Mouse (Mus musculus) midbrain, embryonic 15.5 days (tissue): ENCODE measurements at regions not wholly inside any gene's neighbourhood (a gene's known extent, or its start where the extent isn't known, plus 50 kb on each side); places are given as distances from the start of the nearest gene placed in this dataset.

Experiments
- ATAC-seq: fragments of 200-750 bp; cut with Nextera tagmentation; replicated peaks from 2 replicates; pipeline ENCODE4 v1.8.0; 2017; ENCODE audit warnings: moderate TSS enrichment
- H3K27ac ChIP-seq: fragments of 300-500 bp; sonication (generic); 2 replicates; pipeline ENCODE4 v1.5.1; 2015; ENCODE audit warnings: mild to moderate bottlenecking, inconsistent platforms
- H3K27me3 ChIP-seq: fragments of 300-500 bp; sonication (generic); replicated peaks from 2 replicates; pipeline ENCODE4 v1.6.1; 2015; ENCODE audit warnings: inconsistent platforms
- H3K36me3 ChIP-seq: fragments of 300-500 bp; sonication (generic); replicated peaks from 2 replicates; pipeline ENCODE4 v1.6.1; 2015; ENCODE audit warnings: inconsistent platforms
- H3K4me1 ChIP-seq: fragments of 300-500 bp; sonication (generic); 2 replicates; pipeline ENCODE4 v1.6.1; 2015; ENCODE audit warnings: inconsistent platforms
- H3K4me2 ChIP-seq: fragments of 300-500 bp; sonication (generic); 2 replicates; pipeline ENCODE4 v1.6.1; 2015; ENCODE audit warnings: inconsistent platforms, mild to moderate bottlenecking, moderate library complexity
- H3K4me3 ChIP-seq: fragments of 300-500 bp; sonication (generic); 2 replicates; pipeline ENCODE4 v1.5.1; 2015; ENCODE audit warnings: mild to moderate bottlenecking, inconsistent platforms
- H3K9ac ChIP-seq: fragments of 300-500 bp; sonication (generic); 2 replicates; pipeline ENCODE4 v1.6.1; 2015; ENCODE audit warnings: mild to moderate bottlenecking, inconsistent platforms
- H3K9me3 ChIP-seq: fragments of 300-500 bp; sonication (generic); 2 replicates; pipeline ENCODE4 v1.6.1; 2016; ENCODE audit warnings: inconsistent platforms
- WGBS: fragments of 180-500 bp; shearing (Covaris S2); methylation state at CpG from one replicate; pipeline ENCODE4 v1.1.7; 2015; ENCODE audit warnings: mixed read lengths; 5-methylcytosine and 5-hydroxymethylcytosine counted together

DNA sequence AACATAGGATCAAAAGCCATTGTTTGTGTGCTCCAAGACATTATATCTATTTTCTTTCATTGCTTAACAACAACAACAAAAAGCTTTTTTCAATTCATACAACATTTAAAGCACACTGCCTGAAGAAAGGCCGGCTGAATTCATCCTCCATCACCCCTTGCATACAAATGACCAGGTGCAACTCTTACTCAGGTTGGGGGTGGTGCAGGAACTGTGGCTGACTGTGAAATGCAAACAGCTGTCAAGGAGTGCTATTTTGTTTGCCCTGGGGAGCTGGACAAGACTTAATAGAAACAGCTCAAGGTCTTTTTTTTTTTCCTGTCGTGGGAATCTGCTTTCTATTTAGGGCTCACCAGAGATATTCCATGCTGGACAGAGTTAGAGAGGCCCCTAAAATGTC is 406.6 kb upstream of the Cldn34d start:
- H3K4me2 ChIP-seq, result no peak overlapping the region
- no peaks in the 10 kb centered on the region for H3K9me3 ChIP-seq
- H3K27ac ChIP-seq, result no peak overlapping the region
- H3K36me3 ChIP-seq, result no peaks in the 10 kb centered on the region
- no peaks in the 10 kb centered on the region for H3K4me1 ChIP-seq
- peak; percentile 63; the same call in 1 of the 2 replicates for ATAC-seq
- no peak overlapping the region for H3K9ac ChIP-seq
- no peaks in the 10 kb centered on the region for H3K27me3 ChIP-seq
- WGBS, result 12% methylated on average over 2 of the region's 2 CpGs
- H3K4me3 ChIP-seq, result no peak overlapping the region

DNA sequence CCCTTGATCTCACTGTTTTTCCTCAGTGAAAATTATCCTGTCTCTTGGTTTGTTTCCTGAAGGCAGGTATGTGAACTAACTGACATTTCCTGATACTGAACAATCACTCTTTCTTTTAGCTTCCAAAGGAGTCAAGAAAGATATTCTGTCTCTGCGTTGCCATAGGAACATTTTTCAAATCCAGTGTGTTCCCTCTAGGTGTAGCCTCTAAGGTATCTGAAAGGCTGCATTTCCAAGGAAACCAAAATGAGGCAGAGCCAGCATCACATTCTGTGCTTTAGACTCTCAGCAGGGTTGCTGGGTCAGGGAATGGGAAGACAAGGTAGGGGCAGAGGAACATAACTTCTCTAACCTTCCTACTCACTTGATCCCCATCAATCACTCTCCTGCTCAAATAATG is 411.2 kb upstream of the Cldn34d start:
- H3K9ac ChIP-seq, result no peak overlapping the region
- no peak overlapping the region for H3K4me3 ChIP-seq
- no peaks in the 10 kb centered on the region for H3K4me1 ChIP-seq
- H3K4me2 ChIP-seq, result no peak overlapping the region
- H3K9me3 ChIP-seq, result no peaks in the 10 kb centered on the region
- ATAC-seq, result 0 out of 2 replicates have a peak, but pooled peaks have one; percentile 52
- 78% methylated on average over 1 of the region's 1 CpGs for WGBS
- H3K27me3 ChIP-seq, result no peaks in the 10 kb centered on the region
- no peaks in the 10 kb centered on the region for H3K36me3 ChIP-seq
- no peak overlapping the region for H3K27ac ChIP-seq

DNA sequence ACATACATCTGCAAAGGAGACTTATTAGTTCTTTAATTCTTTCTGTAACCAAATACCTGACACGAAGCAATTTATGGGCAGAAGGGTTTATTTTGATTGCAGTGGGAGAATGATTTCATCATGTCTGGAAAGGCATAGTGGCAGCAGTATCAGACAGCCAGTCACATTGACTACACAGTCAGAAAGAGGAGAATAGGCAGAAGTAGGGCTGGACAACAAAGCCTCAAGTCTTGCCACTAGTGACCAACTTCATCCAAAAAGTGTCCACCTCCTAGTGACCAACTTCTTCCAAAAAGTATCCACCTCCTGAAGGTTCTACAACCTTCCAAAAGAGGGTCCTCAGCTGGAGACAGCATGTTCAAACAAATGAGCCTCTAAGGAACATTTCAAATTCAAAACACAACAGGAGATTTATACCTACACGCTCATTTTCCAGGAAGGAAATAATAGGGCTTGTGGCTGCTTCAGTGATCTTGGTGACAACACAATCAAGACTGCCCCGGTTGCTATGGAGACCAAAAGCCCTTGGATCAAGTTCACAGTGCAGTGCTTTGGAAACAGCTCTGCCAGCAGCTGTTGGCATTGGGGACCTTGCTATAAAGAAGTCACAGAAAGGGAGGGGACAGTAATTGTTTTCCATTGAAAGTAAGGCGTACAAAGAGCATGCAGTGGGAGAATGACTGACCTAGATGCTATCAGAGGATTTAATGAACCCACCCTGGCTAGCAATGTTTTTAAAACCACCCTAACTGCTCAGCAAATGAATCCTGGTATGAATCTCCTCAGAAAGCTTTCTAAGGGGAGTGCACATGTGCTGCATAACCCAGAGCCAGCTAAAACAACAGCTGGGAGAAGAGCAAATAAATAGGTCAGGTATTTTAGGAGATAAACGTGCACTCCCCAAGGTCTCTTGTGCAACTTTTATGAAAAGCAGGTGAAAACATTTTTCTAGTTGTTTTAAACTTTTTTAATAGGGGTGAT is 448.0 kb upstream of the Cldn34d start:
- no peak overlapping the region for H3K4me3 ChIP-seq
- H3K9me3 ChIP-seq, result no peaks in the 10 kb centered on the region
- no peaks in the 10 kb centered on the region for H3K27me3 ChIP-seq
- ATAC-seq, result peak; percentile 96
- no peak overlapping the region for H3K9ac ChIP-seq
- H3K4me2 ChIP-seq, result no peak overlapping the region
- peaks cover 4% of the 10 kb centered on the region; the same call in 1 of the 2 replicates for H3K4me1 ChIP-seq
- H3K27ac ChIP-seq, result peak overlapping the region; percentile 56
- WGBS, result 35% methylated on average over 5 of the region's 5 CpGs
- H3K36me3 ChIP-seq, result no peaks in the 10 kb centered on the region

DNA sequence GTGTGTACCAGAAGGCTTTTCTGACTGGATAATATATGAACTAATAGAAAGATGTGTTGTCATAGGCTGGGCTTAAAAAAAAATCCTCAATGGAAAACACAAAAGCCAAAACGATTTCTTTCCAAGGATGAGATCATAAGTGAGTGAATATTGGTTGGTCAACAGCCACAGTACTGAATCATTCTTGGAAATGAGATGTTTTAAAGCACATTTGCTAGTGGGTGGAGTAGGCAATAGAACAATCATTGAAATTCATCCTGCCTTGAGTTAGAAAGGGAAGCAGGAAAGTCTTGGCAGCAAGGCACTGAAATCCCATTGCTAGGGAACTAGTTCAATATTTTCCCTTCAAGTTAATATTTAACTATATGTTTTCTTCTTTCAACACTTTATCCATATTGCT is 449.3 kb upstream of the Cldn34d start:
- Histone ChIP-seq H3K9ac (no peak overlapping the region), H3K27ac (no peak overlapping the region), H3K4me1 (peaks cover 4% of the 10 kb centered on the region; the same call in 1 of the 2 replicates), H3K4me2 (no peak overlapping the region), H3K4me3 (no peak overlapping the region), H3K9me3 (no peaks in the 10 kb centered on the region), H3K27me3 (no peaks in the 10 kb centered on the region), H3K36me3 (no peaks in the 10 kb centered on the region)
- ATAC-seq, result no peak
- WGBS, result 62% methylated on average over 1 of the region's 1 CpGs

DNA sequence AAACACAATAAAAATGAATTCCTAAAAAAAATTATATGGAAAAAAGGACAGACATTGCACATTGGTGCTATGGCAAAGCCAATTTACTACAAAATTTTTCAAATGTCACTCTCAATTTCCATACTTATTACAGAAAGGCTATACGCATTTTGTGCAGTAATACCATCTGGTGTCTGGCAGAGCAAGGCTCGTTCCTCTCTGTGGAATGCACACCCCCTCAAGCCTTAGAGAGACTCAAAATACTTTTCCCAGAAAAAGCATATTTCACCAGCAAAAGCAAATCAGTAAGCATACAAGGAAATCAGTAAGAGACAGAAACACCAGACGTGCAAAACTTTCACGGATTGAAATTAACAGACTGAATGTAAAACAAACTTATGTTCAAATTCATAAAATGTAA is 431.0 kb upstream of the Tbl1x start:
- H3K9ac ChIP-seq, result no peak overlapping the region
- H3K4me2 ChIP-seq, result no peak overlapping the region
- ATAC-seq, result no peak
- no peaks in the 10 kb centered on the region for H3K27me3 ChIP-seq
- no peaks in the 10 kb centered on the region for H3K36me3 ChIP-seq
- no peaks in the 10 kb centered on the region for H3K4me1 ChIP-seq
- WGBS, result 85% methylated on average over 4 of the region's 4 CpGs
- H3K9me3 ChIP-seq, result no peaks in the 10 kb centered on the region
- no peak overlapping the region for H3K27ac ChIP-seq
- no peak overlapping the region for H3K4me3 ChIP-seq

DNA sequence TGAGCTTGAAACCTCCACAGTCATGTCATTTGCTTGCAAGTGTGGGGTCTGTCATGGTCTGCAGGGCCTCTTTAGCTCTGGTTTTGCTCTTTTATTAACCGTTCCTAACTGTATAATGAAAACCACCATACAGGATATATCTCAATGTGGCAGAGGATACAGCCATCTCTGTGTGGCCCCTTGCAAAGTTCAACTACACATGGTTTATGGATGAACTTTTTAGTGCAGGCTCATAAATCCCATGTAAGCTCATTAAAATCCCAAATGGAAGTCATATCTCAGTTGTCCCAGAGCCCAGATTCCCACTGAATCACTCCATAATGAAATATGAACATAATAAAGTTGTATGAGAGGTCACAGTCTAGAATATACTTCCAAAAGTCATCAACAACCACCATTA is 428.1 kb upstream of the Tbl1x start:
- 90% methylated on average over 1 of the region's 1 CpGs for WGBS
- H3K4me2 ChIP-seq, result no peak overlapping the region
- no peak for ATAC-seq

DNA sequence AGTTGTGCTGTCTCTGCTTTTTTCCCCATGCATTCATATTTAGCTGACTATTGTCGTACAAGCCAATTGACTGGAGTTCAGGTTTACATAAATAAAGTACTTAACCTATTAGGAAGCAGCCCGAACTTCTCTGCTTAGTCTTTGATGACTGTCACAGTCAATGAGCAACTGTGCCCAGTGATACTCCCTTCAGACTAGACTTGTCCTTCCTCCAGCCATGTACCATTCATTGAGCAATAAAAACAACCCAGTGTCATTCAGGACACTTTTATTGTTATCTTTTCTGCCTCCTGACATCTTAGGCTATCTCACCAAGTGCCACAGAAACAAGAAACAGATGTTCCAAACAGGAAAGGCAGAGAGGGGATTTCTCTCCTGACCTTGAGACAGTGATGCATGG is 389.1 kb upstream of the Tbl1x start:
- no peak for ATAC-seq
- 79% methylated on average over 2 of the region's 2 CpGs for WGBS

More for the DNA sequence above, 428.1 kb upstream of the Tbl1x start:
- Histone ChIP-seq H3K27me3 (no peaks in the 10 kb centered on the region), H3K27ac (no peak overlapping the region), H3K9me3 (no peaks in the 10 kb centered on the region), H3K4me3 (no peak overlapping the region), H3K36me3 (no peaks in the 10 kb centered on the region), H3K4me1 (no peaks in the 10 kb centered on the region), H3K9ac (no peak overlapping the region)

More for the DNA sequence above, 389.1 kb upstream of the Tbl1x start:
- no peak overlapping the region for H3K4me3 ChIP-seq
- H3K9me3 ChIP-seq, result no peaks in the 10 kb centered on the region
- no peaks in the 10 kb centered on the region for H3K27me3 ChIP-seq
- H3K4me1 ChIP-seq, result no peaks in the 10 kb centered on the region
- H3K4me2 ChIP-seq, result no peak overlapping the region
- H3K27ac ChIP-seq, result no peak overlapping the region
- no peak overlapping the region for H3K9ac ChIP-seq
- H3K36me3 ChIP-seq, result no peaks in the 10 kb centered on the region
